Mouse (Mus musculus): Measurements from ENCODE around the gene Suds3.

DNA sequence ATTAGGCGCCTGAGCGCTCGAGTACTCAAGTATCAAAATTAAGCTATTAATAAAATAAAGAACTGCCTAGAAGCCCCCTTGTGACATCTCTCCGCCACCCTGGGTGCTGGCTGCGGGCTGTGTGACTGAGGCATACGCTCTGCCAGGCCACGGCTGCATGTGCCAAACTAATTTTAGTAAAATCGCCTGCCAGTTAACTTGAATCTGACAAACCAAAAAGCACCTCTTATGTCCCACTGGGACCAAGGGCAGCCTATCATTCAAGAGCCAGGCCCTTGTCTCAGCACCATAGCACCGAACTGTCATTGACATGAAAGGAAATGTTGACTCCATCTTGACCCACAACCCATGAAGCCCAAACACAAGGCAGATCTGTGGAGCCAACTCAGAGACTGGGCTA is 10.2 kb downstream of the Suds3 start:
- TF ChIP-seq CTCF (IDR thresholded peaks at IDR 0.05 in 2 of 3, conservative IDR thresholded peaks at IDR 0.05 in 1 of 3; ENCODE audit: control insufficient read depth in 1 of 3, insufficient read depth in 1 of 3, low read depth in 2 of 3, low read length in 3 of 3, poor library complexity in 1 of 3, severe bottlenecking in 1 of 3) (no peak), ZKSCAN1 (IDR thresholded peaks at IDR 0.05; ENCODE audit: low read depth, low read length) (no peak), EP300 (IDR thresholded peaks at IDR 0.05; ENCODE audit: low read depth in 1 of 2, low read length in 2 of 2) (no peak), MYC (IDR thresholded peaks at IDR 0.05; ENCODE audit: low read depth, low read length) (no peak), NRF1 (IDR thresholded peaks at IDR 0.05; ENCODE audit: insufficient read depth, low read depth, low read length, poor library complexity, severe bottlenecking) (no peak), POLR2AphosphoS2 (IDR thresholded peaks at IDR 0.05; ENCODE audit: low read length) (no peak), BHLHE40 (IDR thresholded peaks at IDR 0.05; ENCODE audit: borderline replicate concordance, low read depth, low read length) (no peak), USF1 (IDR thresholded peaks at IDR 0.05; ENCODE audit: low read depth, low read length) (no peak), TCF12 (IDR thresholded peaks at IDR 0.05; ENCODE audit: low read depth, low read length) (no peak), CHD1 (IDR thresholded peaks at IDR 0.05; ENCODE audit: low read depth, low read length) (no peak), E2F4 (IDR thresholded peaks at IDR 0.05; ENCODE audit: borderline replicate concordance, low read depth, low read length) (no peak), MAFK (IDR thresholded peaks at IDR 0.05; ENCODE audit: borderline replicate concordance, low read depth, low read length) (no peak), UBTF (IDR thresholded peaks at IDR 0.05; ENCODE audit: borderline replicate concordance, insufficient read depth, low read depth, low read length) (no peak)

Measured in MEL (cell line).